Mouse (Mus musculus) neural tube, embryonic 15.5 days (tissue): ENCODE results near the gene Col18a1. TPM values are rescaled to one million over a fixed set of nuclear protein-coding genes. Genes with fewer than 3 reads are reported as not detected.

Experiments used
- ATAC-seq: fragments of 200-750 bp; cut with Nextera tagmentation; 2 replicates; pipeline ENCODE4 v1.8.0; 2017; ENCODE audit warnings: mild to moderate bottlenecking, moderate TSS enrichment, moderate library complexity; ENCODE audit not compliant: low FRiP score
- H3K27ac ChIP-seq: fragments of 300-500 bp; sonication (generic); replicated peaks from 2 replicates; pipeline ENCODE4 v1.5.1; 2015; ENCODE audit warnings: mild to moderate bottlenecking, inconsistent platforms
- H3K27me3 ChIP-seq: fragments of 300-500 bp; sonication (generic); replicated peaks from 2 replicates; pipeline ENCODE4 v1.6.1; 2015; ENCODE audit warnings: inconsistent platforms
- H3K36me3 ChIP-seq: fragments of 300-500 bp; sonication (generic); 2 replicates; pipeline ENCODE4 v1.6.1; 2015; ENCODE audit warnings: inconsistent platforms
- H3K4me1 ChIP-seq: fragments of 300-500 bp; sonication (generic); 2 replicates; pipeline ENCODE4 v1.6.1; 2015; ENCODE audit warnings: inconsistent platforms
- H3K4me2 ChIP-seq: fragments of 300-500 bp; sonication (generic); 2 replicates; pipeline ENCODE4 v1.6.1; 2015; ENCODE audit warnings: inconsistent platforms, mild to moderate bottlenecking, moderate library complexity
- H3K4me3 ChIP-seq: fragments of 300-500 bp; sonication (generic); replicated peaks from 2 replicates; pipeline ENCODE4 v1.5.1; 2015; ENCODE audit warnings: mild to moderate bottlenecking, inconsistent platforms
- H3K9ac ChIP-seq: fragments of 300-500 bp; sonication (generic); replicated peaks from 2 replicates; pipeline ENCODE4 v1.6.1; 2015; ENCODE audit warnings: mild to moderate bottlenecking, inconsistent platforms
- H3K9me3 ChIP-seq: fragments of 300-500 bp; sonication (generic); replicated peaks from 2 replicates; pipeline ENCODE4 v1.6.1; 2016; ENCODE audit warnings: inconsistent platforms
- WGBS: fragments of 180-500 bp; shearing (Covaris S2); methylation state at CpG from one replicate; pipeline ENCODE4 v1.1.7; 2015; ENCODE audit warnings: mixed read lengths; 5-methylcytosine and 5-hydroxymethylcytosine counted together
- polyA plus RNA-seq: library from polyadenylated mRNA; unstranded; fragments of >200 nt; fragmentation: Nextera tagmentation; extraction: Ambion mirVana; gene quantifications from 2 replicates; pipeline ENCODE4 v1.2.1, GENCODE M21; 2015

Gene Col18a1
- polyA plus RNA-seq, 1 experiment from 2014 or later = 37.5 TPM

DNA sequence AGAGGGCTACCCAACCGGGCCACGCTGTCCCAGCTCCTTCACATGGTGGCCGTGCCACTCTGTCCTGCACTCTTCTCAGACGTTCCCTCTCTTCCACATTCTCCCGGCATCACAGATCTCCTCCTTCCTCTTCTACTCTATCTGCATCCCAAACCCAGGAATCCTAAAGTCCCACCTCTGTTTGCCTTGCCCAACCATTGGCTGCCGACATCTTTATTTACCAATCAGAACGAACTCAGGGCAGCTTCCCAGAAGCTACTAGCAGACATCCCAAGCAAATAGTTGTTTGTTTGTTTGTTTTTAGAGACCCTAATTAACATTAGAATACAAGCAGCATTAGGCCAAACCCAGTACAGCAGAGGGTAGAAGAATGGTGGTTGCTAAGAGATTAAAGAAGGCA lies 12.3 kb upstream of the Col18a1 start:
- no peak overlapping the region for H3K9ac ChIP-seq
- WGBS = 82% methylated on average over 7 of the region's 7 CpGs
- H3K36me3 ChIP-seq = no peaks in the 10 kb centered on the region
- H3K4me3 ChIP-seq = no peak overlapping the region
- H3K4me1 ChIP-seq = no peaks in the 10 kb centered on the region
- no peaks in the 10 kb centered on the region for H3K9me3 ChIP-seq
- ATAC-seq = no peak
- H3K27ac ChIP-seq = no peak overlapping the region
- H3K27me3 ChIP-seq = no peaks in the 10 kb centered on the region
- no peak overlapping the region for H3K4me2 ChIP-seq

DNA sequence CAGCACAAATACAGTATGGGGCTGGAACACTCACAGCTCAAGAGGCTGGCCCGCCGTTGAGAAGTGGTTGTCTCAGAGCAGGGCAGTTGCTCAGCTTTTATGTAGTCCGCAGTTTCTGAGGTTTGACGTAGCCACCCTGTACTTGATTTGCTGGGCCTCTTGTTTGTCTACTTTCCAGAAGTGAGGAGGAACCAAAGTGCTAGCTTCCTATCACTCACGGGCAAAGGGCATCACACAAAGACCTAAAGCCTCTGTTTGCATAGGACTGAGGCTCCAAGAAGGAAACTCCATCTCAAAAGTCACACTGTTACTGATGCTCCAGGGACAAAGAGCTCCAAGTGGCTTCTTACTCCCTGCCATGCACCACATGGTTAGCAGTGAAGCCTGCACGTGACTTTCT lies 4.1 kb upstream of the Col18a1 start:
- Histone ChIP-seq H3K4me2 (no peak overlapping the region), H3K9ac (no peak overlapping the region), H3K27me3 (peaks cover 19% of the 10 kb centered on the region), H3K4me1 (peaks cover 14% of the 10 kb centered on the region), H3K4me3 (no peak overlapping the region), H3K9me3 (no peaks in the 10 kb centered on the region), H3K36me3 (no peaks in the 10 kb centered on the region), H3K27ac (no peak overlapping the region)
- no peak for ATAC-seq
- WGBS = 86% methylated on average over 6 of the region's 6 CpGs

GRCm38 (mm10) chr10:77165318-77165945 lies 916 bp downstream of the Col18a1 start:
- Histone ChIP-seq H3K9ac (peak overlapping the region; percentile 3), H3K36me3 (no peaks in the 10 kb centered on the region), H3K27me3 (peaks cover 27% of the 10 kb centered on the region), H3K27ac (no peak overlapping the region), H3K9me3 (no peaks in the 10 kb centered on the region), H3K4me2 (peak overlapping the region; percentile 92), H3K4me1 (peaks cover 22% of the 10 kb centered on the region), H3K4me3 (peak overlapping the region; percentile 43)
- 0 out of 2 replicates have a peak, but pooled peaks have one; percentile 38 for ATAC-seq
- WGBS = under 1% methylated on average over 40 of the region's 40 CpGs

GRCm38 (mm10) chr10:77164437-77165052 lies 1.8 kb downstream of the Col18a1 start:
- WGBS = 6% methylated on average over 9 of the region's 9 CpGs
- Histone ChIP-seq H3K27ac (no peak overlapping the region), H3K9me3 (no peaks in the 10 kb centered on the region), H3K36me3 (no peaks in the 10 kb centered on the region), H3K4me3 (no peak overlapping the region), H3K4me2 (peak overlapping the region; percentile 92), H3K27me3 (peaks cover 27% of the 10 kb centered on the region), H3K9ac (no peak overlapping the region), H3K4me1 (peaks cover 22% of the 10 kb centered on the region)
- no peak for ATAC-seq

- Histone ChIP-seq H3K4me2 (0 out of 2 replicates have a peak overlapping the region, but pooled peaks have one; percentile 92), H3K4me3 (no peak overlapping the region), H3K9ac (no peak overlapping the region), H3K36me3 (no peaks in the 10 kb centered on the region), H3K27ac (no peak overlapping the region), H3K9me3 (no peaks in the 10 kb centered on the region), H3K4me1 (peaks cover 24% of the 10 kb centered on the region), H3K27me3 (peaks cover 27% of the 10 kb centered on the region)
- no peak for ATAC-seq
- 25% methylated on average over 5 of the region's 5 CpGs for WGBS
These were observed 2.3 kb downstream of the Col18a1 start for GRCm38 (mm10) chr10:77164041-77164436.

- peaks cover 28% of the 10 kb centered on the region for H3K4me1 ChIP-seq
- H3K27ac ChIP-seq = no peak overlapping the region
- H3K4me2 ChIP-seq = no peak overlapping the region
- no peak for ATAC-seq
- H3K36me3 ChIP-seq = no peaks in the 10 kb centered on the region
- H3K27me3 ChIP-seq = peaks cover 27% of the 10 kb centered on the region
- H3K9me3 ChIP-seq = no peaks in the 10 kb centered on the region
- H3K4me3 ChIP-seq = no peak overlapping the region
- WGBS = 67% methylated on average over 4 of the region's 4 CpGs
- H3K9ac ChIP-seq = no peak overlapping the region
These were observed 2.9 kb downstream of the Col18a1 start for GRCm38 (mm10) chr10:77163392-77163977.

DNA sequence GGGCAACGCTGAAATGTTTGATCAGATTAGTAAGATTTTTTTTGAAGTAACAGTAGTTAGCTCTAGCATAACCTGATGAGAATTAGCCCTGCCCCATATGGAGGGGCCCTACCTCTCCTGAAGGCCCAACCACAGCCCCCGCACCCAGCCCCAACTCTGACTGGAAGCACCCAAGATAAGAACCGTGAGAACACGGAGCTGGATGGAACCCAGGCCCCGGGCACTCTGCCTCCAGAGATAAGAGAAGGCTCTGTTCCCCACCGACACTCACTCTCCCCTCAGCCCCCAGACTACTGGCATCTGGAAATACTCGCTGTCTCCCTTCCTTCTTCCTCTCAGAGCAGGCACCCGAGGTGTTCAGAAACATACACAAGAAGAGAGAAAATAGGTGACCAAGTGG lies 6.8 kb downstream of the Col18a1 start:
- no peak for ATAC-seq
- H3K9me3 ChIP-seq = no peaks in the 10 kb centered on the region

GRCm38 (mm10) chr10:77158948-77159347 lies 7.4 kb downstream of the Col18a1 start:
- no peaks in the 10 kb centered on the region for H3K9me3 ChIP-seq
- no peaks in the 10 kb centered on the region for H3K36me3 ChIP-seq
- no peak overlapping the region for H3K4me3 ChIP-seq
- peaks cover 7% of the 10 kb centered on the region for H3K4me1 ChIP-seq
- no peak overlapping the region for H3K4me2 ChIP-seq
- no peaks in the 10 kb centered on the region for H3K27me3 ChIP-seq
- 73% methylated on average over 3 of the region's 3 CpGs for WGBS
- no peak for ATAC-seq
- H3K9ac ChIP-seq = no peak overlapping the region
- no peak overlapping the region for H3K27ac ChIP-seq

More for the DNA sequence above, 6.8 kb downstream of the Col18a1 start:
- Histone ChIP-seq H3K4me1 (peaks cover 8% of the 10 kb centered on the region), H3K4me3 (no peak overlapping the region), H3K27ac (no peak overlapping the region), H3K4me2 (no peak overlapping the region), H3K9ac (no peak overlapping the region), H3K36me3 (no peaks in the 10 kb centered on the region), H3K27me3 (peaks cover under 1% of the 10 kb centered on the region)
- WGBS = 81% methylated on average over 8 of the region's 8 CpGs

DNA sequence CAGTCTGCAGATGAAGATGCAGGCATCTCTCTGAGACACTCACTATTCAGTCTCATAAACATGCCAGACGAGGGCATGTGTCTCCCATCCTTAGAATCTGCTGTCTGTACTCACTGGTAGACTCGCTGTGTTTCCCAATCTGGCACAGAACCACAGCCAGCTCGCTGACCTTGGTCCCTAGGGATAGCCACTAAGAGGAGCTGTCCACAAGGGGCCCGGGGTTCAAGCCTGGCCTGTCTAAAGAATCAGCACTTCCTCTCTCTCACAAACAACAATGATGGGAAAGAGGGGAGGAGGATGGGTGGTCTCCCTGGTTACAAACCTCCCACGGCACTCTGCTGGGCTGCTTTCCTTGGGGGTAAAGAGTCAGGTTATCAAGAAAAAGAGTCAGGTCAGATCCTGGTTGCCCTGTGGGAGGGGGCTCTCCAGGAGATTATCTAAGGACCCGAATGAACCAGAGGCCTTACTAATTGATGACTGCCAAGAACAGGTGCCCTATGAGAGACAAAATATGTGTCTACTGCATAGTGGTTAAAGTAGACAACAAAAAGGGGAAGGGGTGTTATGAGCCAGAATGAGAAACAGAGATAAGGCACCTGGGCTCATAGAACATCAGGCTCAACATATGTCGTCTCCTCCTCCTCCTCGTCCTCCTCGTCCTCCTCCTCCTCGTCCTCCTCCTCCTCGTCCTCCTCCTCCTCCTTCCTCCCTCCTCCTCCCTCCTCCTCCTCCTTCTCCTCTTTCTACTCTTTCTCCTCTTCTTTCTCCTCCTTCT lies 8.9 kb downstream of the Col18a1 start:
- no peak for ATAC-seq
- Histone ChIP-seq H3K4me1 (peaks cover 8% of the 10 kb centered on the region), H3K4me3 (no peak overlapping the region), H3K27ac (no peak overlapping the region), H3K9ac (no peak overlapping the region), H3K27me3 (no peaks in the 10 kb centered on the region), H3K4me2 (no peak overlapping the region), H3K9me3 (no peaks in the 10 kb centered on the region), H3K36me3 (no peaks in the 10 kb centered on the region)
- WGBS = 32% methylated on average over 11 of the region's 11 CpGs

GRCm38 (mm10) chr10:77152178-77152621 lies 14.1 kb downstream of the Col18a1 start:
- Histone ChIP-seq H3K4me1 (peaks cover 25% of the 10 kb centered on the region), H3K4me2 (no peak overlapping the region), H3K27me3 (no peaks in the 10 kb centered on the region), H3K9ac (no peak overlapping the region), H3K9me3 (no peaks in the 10 kb centered on the region), H3K36me3 (no peaks in the 10 kb centered on the region), H3K27ac (no peak overlapping the region), H3K4me3 (no peak overlapping the region)
- 18% methylated on average over 2 of the region's 2 CpGs for WGBS
- ATAC-seq = peak; percentile 61

DNA sequence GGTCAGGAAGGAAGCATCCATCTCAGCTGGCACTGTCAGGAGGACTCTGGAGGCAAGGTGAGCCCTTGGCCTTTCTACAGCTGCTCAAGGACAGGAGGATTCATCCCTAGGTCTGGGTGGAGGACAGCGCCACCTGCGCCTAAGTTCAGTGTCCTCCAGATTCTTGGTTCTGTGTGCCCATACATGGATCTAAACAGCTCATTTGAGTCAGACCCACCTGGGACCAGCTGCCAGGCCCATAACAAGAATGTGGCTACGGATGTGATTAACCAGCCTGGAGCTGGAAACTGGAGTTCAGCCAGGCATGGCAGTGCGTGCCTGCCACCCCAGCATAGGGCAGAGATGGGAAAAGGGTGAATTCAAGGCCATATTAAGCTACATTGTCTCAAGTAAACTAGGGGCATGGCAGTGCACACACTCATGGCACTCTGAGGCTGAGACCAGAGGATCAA lies 14.8 kb downstream of the Col18a1 start:
- Histone ChIP-seq H3K4me3 (no peak overlapping the region), H3K9me3 (no peaks in the 10 kb centered on the region), H3K36me3 (no peaks in the 10 kb centered on the region), H3K27ac (peak overlapping the region; percentile 33; the same call in 1 of the 2 replicates), H3K4me2 (peak overlapping the region; percentile 42), H3K9ac (no peak overlapping the region), H3K27me3 (no peaks in the 10 kb centered on the region), H3K4me1 (peaks cover 25% of the 10 kb centered on the region)
- 37% methylated on average over 4 of the region's 4 CpGs for WGBS
- peak; percentile 39; the same call in 1 of the 2 replicates for ATAC-seq
